Mouse (Mus musculus) testis, adult 2 months (tissue): ENCODE measurements around the gene Fam129a.

Source experiments
- CTCF ChIP-seq: fragments of 200-500 bp; IDR thresholded peaks from 2 replicates; pipeline ENCODE4 v1.5.1; 2012; ENCODE audit warnings: low read depth, mild to moderate bottlenecking, inconsistent platforms, low read length, moderate library complexity; ENCODE audit not compliant: control insufficient read depth, insufficient read depth, insufficient replicate concordance
- POLR2A ChIP-seq: fragments of 200-500 bp; IDR thresholded peaks from 2 replicates; pipeline ENCODE4 v1.6.1; 2012; ENCODE audit warnings: low read depth, mild to moderate bottlenecking, inconsistent platforms, low read length, moderate library complexity; ENCODE audit not compliant: control insufficient read depth

DNA sequence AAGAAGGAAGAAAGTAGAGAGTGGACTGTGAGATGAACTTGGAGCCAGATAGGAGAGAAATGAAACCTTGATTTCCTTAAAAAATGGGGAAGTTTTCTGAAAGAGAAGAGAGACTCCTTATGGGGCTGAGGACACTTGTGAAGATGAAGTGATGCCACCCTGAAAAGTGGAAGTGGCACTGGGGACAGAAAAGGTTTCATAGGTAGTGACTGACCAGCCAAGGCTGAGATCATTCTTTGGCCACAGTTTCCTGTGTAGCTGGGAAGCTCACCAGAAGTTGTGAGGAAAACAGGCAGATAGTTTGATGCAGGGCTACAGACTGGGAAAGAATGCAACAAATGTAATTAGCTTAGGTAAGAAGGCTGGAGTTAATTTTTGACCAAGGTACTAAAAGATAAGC lies 49.7 kb downstream of the Fam129a start:
- TF ChIP-seq POLR2A (no peak), CTCF (no peak)
